Mouse (Mus musculus) left cerebral cortex, adult 18-20 months (tissue): ENCODE results near the gene Scfd2. TPM values are rescaled to one million over a fixed set of nuclear protein-coding genes. Genes with fewer than 3 reads are reported as not detected.

Source experiments
- DNase-seq, 2 experiments: peaks; one replicate each; pipeline ENCODE4 v3.0.0; 2021 to 2022; ENCODE audit warnings: low spot score in 2 of 2, mixed read lengths in 1 of 2
- total RNA-seq, 2 experiments: library from RNA; stranded (reverse); gene quantifications; 2 replicates each; pipeline ENCODE4 v1.2.3; 2021

Gene Scfd2
- total RNA-seq, 2 experiments from 2014 or later = 25.4 to 27.2 TPM

DNA sequence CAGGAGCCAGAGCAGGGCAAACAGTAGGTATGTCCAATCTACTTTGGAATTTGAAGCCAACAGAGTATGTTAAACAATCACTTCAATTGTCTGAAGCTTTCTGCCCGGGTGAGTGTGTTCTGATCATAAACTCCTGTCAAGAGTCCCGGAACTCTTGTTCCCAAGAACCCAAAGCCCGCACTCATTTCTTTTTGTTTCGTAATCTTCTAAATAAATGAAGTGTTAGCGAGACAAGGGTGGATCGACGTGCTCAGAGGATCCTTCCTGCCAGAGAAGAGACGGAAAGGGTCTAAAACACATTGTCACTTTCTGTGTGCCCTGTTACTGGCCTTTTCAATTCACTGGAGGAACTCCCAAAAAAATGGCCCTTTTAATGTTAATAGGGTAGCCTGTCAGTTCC lies 342.7 kb downstream of the Scfd2 start:
- no peak for DNase-seq

DNA sequence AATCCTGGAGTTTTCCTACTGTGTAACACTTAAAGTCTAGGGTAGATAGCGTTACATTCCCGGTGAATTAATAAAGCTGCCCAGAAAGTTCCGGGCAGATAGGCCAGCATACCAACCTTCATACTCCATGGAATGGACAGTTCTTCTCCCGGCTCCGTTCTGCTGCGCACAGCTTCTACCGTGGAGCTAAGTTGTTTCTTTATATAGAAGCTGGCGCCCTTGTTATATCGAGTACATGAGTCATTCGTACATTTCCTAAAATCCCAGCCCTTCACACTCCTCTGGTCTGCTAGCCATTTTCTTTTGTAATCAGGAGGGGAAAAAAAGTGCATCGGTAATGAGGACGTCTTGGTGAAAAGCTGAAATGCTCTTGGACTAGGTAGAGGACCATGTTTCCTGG lies 343.5 kb downstream of the Scfd2 start:
- DNase-seq = no peak

DNA sequence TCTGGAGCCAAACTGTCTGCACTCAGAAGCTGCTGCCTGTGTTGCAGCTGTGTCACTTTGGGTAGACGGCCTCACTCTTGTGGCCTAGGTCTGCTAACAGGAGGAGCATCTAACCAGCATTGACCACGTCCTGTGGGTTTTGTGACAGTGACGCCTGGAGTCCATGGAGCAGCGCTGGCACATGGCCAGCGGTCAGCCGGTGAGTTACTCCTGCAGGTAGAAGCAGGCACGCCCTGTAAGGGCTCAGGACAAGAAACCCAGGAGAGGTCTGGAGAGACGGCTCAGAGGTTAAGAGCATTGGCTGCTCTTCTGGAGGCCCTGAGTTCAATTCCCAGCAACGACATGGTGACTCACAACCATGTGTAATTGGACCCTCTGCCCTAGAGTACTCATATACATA lies 347.0 kb downstream of the Scfd2 start:
- no peak for DNase-seq

DNA sequence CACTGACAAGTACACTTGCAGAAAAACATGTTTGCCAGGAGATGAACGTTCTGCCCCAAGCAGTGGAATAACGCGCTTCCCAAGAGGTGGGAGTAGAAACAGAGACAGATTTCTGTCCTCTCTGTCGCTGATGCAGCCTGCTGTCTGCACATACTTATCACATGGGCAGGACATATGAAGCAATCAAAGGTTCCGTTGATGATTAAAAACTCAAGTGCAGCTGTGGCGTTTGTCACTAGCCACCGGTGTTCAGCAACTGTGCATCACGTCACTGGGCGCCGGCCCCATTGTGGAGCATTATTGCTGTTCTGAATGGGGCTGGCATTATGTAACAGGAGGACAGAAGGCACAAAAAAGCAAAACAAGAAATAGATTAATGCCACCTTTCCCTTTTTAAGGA lies 348.4 kb downstream of the Scfd2 start:
- DNase-seq = peak in 1 of 2 experiments; percentile 21

DNA sequence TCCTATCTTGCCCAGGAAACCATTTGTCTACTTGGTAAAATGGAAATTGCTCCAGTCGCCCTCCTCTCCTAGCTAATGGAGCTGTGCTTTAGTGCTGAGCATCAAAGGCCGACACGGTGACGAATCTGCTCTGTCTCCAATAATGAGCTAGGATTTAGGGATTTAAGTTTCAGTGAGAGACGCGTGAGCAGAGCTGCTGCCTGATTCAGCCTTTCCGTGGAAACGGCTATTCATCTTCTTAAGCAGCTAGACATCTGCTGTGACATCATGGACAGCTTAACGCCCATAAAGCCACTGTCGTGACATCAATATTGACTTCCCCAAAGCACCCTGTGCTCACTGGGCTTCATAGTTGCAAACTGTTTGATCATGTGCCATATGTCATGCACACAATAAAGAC lies 351.3 kb downstream of the Scfd2 start:
- DNase-seq = no peak

DNA sequence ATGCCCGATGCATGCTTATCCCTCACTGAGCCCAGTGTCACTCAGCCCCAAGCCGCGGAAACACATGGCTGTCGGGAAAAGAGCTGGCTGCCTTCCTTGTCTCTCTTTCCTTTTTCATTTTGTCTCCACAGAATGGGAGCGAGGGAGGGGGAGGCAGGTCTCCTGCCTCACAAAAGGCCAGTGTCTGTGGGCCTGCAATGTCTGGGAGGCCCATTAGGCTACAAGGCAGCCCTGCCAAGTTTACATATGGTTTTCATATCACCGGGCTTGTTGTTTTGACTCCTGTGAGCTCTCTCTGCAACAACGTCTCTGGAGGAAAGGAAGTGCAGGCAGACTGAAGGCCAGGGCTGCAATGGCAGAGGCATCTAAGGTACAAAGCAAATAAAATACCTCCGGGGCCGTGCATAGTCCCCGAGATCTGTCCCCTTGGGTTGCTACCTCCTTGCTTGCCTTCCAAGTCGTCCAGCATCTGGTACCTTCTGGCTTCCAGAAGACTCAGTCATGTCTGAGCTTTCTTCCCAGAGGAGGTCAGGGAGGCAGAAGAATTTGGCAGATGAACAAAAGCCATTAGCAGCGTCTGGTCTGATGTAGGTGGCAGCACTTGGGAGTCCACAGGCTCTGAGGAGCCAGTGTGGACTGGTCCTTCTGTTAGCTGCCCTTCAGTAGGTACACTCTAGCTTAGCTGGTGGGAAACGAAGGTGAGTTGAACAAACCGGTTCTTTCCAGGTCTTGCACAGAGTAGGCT lies 355.9 kb downstream of the Scfd2 start:
- DNase-seq = no peak

DNA sequence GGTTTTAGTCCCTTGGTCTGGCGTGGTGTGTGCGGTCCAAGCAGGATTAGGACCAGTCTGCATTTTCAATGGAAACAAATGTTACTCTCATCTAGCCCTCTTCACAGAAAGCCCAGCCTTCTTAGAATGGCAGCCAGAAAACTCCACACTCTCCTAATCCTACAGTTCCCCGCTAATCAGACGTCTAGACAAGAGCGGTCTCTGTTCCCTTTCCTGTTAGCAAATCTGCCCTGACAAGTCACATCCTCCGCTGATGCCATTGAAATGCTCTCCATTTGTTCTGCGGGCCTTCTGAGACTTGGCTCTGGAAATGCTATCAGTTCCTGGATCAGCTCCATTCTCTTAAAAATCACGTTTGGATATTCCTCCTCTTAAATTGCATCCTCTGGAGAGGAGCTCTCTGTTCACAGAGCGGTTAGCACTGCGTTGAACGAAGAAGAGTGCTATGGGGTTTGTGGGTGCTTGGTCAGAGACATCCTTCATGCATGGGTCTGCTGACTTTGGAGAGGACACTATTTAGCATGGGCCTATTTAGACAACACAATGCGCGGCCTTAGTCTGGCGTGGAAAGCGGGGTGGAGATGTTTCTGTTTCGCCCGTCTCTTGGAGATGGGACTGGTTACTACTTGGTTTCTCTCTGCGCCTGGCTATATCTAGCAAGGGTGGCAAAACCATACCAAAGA lies 358.3 kb downstream of the Scfd2 start:
- DNase-seq = peak in 1 of 2 experiments; percentile 11

DNA sequence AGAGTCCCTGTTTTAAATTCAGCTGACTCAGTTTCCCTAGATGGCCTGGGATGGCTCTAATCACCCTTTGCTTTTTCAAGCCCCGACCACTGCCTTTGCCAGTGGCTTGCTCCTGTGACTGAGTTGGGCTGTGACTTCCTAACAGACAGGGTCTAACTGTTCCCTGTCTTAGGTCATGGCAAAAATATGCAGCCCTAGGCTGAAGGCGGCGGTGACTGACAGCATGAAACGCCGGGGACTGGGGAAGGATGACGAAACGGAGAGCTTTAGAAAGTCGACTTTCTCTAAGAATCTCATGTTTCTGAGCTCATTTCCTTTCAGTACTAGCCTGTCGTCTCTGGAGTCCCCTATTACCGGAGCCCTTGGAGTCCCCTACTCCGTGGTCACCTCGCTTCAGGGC lies 359.4 kb downstream of the Scfd2 start:
- DNase-seq = no peak

DNA sequence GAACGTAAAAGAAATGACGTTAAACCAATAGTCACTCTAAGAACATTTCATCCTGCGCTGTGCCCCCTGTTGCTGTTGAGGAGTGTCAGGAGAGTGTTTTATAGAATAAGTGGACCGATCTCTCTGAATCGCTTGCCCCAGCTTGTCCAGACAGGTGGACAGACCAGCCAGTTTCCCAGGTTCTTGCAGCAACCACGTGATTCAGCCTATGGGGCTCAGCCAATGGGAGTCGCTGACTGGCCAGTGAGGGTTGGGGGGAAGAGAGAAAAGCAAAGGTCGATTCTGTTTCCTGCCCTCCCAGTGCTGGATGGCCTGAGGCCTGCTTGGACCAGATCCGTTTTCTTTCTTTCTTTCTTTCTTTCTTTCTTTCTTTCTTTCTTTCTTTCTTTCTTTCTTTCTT lies 359.8 kb downstream of the Scfd2 start:
- DNase-seq = no peak

DNA sequence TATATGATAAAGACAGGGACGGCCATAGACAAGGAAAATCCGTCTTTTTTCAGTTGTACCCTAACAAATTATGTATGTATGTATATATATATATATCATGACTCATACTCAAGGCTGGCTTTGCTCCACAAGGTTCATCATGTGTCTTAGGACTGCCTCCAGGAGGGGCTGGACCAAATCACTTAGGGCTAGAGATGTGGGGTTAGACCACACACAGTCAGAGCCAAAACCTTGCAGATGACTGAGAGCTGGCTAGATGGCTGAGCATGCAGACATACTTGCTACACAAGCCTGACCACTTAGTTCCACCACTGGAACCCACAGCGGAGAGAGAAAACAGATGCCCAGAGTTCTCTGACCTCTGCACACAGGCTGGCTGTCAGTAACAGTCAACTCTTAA lies 363.5 kb downstream of the Scfd2 start:
- DNase-seq = no peak

DNA sequence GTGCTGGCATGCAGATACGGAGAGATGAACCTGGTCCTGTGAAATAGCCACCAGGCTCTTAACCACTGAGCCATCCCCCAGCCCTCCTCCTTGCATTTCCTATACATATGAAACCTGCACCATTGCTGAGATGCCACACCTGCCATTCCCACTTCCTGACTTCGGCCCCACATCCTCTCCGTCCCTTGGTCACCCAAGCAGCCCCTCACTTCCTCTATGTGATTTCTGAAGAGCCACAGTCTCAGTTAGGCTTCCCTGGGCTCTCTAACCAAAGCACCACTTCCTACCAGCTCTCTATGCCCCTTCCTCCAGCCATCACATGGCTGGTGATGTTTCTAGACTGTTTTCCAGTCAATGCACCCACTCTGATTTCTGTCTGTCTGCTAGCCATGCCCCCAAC lies 364.9 kb downstream of the Scfd2 start:
- DNase-seq = no peak

DNA sequence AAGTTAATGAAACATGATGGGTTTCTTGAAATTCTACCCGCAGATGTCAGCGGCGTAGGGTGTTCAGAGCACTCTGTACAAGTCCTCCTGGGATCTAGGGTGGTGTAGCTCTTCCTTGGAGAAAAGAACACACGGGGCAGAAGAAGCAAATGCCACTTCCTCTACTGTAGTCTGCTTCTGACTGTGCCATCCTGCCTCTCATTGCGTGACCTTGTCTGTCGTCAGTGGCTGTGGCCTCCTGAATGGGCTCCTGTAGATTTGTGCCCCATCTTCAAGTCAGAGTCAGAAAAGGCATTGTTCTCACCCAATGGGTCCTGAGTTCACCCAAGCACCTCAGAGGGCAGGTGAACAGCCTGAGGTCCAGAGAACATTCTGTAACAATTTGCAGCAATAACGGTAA lies 367.0 kb downstream of the Scfd2 start:
- no peak for DNase-seq

DNA sequence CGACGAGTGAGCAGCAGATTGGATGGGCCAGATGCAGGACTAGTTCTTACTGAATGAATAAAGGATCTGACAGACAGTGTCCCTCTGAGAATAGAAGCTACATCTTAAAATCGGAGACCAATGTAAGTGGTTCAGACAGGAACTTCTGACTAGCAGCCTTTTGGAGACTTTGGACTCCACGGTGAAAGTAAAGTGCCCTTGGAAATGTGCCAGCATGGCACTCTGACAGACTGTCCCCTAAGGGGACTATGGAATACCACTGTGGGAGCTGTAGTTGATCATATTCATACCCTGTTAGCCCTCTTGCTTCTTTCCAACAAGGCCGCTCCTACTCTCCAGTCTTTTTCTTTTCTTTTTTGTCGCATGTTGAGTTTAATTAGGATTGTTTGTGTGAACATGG lies 368.4 kb downstream of the Scfd2 start:
- DNase-seq = no peak

DNA sequence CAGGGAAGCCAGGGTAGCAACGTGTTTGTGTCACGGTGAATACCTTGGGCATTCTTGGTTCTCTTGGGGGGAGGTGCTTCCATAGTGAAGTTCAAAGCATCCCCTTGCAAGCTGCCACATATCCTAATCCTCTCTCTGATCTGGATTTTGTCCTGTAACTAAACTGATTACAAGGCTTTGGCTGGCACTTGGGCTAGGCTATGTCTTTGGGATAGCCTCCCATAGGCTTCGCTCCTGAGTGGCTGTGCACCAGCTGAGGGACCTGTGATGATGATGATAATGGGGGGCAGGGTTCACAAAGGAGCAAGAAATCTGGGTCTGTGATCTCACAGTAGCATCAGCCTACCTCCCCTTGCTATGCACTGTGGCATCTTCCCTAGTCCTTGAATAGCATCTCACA lies 369.5 kb downstream of the Scfd2 start:
- no peak for DNase-seq

DNA sequence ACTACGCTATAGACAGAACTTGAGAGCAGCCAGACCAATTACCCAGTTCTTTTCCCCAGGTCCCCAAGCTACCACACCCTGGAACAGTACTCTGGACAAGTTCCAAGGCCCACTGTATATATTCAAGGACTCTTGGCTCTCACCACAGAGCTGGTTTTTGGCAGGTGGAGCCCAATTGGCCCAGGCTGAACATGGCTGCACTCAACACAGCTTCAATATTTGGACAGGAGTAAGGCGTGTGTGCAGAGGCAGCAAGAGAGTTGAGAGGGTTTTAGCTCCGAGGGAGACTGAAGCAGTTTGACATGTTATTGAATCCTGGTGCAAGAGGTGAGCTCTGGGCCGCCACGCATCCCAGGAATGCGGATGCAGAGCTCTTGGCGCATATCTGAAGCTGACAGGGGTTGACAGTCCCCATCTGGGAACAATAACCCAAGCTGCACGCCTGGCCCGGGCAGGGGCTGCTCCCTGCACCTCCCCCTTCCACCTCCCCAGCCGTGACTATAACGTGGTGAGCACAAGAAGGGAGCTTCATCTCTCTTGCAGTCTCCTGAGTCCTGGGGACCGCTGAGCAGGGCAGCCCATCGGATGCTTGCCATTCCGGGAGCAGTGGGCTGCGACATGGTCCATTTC lies 370.1 kb downstream of the Scfd2 start:
- DNase-seq = no peak

DNA sequence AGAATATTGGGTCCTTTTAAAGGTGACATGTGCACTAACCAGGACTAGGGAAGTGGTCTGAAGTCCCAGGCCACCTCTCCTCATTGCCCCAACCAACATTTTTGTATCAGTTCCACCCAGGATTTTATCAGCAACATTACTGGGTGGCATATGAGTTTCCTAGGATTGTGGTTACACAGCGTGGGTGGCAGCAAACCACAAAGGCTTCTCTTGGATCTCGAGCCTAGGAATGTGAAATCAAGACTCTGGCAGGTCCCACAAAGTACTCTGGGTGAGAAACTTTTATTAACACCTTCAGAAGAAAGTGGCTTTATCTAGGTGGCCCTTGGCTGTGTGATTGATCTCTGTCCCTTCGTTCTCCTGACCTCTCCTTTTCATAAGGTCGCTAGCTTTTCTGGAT lies 371.2 kb downstream of the Scfd2 start:
- no peak for DNase-seq

DNA sequence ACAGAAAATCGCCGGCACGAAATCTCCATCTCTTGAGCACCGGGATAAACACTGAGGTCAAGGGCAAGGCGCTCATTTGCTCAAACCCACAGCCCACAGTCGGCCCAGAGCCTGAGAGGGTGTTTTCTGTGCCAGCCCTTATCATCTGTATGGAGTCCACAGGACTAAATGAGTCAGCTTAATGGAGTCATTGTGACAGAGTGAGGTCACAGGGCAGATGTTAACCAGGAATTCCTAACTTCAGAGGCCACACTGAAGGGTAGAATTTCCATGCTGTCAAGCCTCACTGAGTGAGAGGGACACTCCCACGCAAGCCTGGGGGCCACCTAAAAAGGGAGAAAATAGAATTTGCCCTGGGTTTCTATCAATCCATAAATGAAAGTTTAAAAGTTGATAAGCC lies 371.7 kb downstream of the Scfd2 start:
- no peak for DNase-seq

DNA sequence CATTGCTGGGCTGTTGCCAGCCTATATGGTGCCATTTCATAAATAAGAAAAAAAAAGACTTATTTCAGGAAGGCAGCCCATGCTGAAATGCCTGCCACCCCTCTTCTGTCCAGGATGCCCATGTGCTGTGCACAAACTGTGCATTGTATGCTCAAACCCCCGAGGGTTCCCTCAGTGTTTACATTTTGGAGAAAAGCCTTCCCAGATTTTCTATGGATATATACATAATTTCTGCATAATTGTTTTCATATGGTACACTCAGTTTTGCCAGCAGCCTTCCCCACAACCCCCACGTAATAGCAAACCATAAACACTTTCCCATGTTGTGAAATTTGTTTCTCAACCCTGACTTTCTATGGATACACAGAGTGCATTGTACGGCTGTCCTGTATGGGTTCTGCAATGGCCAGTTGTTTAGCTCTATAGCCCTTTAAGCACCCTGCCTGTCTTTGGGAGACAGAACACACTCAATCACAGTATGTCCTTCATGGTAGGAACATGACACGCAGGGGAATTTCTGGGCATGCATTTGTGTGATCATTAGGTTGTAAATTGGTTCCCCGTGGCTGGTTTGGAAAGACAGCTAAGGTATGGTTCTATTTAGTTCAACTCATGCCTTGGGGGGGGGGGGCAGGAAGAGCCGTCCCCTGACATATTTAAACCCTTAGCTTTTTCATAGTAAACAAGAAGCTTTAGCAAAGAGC lies 372.5 kb downstream of the Scfd2 start:
- no peak for DNase-seq

DNA sequence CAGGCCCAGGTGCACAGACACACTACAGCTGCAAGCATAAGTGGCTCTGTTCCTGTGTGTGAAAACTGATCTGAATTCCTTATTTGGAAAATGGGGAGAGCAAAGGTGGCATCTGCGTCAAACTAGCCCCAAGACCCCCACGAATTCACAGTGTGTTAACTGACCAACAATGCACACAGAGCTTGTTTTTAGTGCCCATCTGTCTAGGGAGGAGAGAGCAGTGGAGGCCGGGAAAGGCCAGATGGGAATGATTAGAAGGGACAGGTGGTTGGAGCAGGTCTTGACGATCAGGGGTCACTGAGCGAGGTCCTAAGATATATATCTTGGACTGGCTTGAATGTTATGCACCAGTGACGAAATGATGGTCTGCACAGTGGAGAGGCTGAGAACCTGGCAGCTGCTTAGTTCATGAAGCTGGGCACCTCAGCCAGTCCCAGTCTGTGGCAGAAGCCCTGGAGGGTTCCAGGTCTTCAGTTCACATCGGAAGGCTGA lies 375.7 kb downstream of the Scfd2 start:
- no peak for DNase-seq
